Mouse (Mus musculus): Measurements from ENCODE around the gene Usp34.
"Not testable (repeated sequence)": the region's sequence is repeated elsewhere in the genome, so short reads cannot be mapped to it uniquely, and the experiment has no call there.

Gene Usp34

DNA sequence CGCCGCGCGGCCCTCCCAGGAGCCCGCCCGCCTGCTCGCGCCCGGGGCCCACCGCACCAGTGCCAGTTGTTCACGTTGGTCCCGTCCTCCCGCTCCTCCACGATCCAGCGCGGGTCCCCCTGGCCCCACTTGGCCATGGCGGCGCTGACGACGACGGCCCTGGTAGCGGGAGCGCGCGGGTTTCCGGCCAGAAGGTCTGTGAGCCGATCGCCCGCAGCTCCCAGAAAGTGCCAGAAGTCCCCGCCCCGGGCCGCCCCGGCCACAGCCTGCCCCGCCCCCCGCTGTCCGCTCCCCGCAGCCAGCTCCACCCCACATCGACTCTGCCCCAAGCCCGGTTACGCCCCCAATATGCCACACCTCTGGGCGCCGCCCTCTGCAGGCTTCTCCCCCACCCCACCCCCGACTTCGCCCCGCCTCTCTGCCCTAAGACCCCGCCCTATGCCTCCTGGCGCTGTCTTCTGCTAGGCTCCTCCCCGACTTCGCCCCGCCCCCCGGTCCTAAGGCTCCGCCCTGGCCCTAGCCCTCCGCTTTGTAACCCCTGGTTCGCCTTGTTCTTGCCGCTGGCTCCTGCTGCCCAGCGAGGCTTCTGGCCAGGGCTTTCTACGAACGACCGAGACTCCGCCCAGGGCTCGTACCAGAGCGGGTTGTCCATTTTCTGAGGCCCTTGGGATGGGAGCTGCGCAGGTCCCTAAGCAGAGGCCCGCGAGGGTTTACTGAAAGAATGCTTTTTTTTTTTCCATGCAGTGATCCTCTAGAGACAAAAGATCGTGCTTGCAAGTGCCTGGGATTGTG, 191.2 kb downstream of the Usp34 start, which contains the start of gene Ahsa2:
Ahsa2 (minus strand) TSS at position 313 of the 792 bp plus-strand sequence.
- in situ Hi-C loops (cut with MboI, MseI), result loop anchor here (5.0 kb wide), 1 partner anchor 491 kb away; the partner anchor contains the start of gene Fam161a

DNA sequence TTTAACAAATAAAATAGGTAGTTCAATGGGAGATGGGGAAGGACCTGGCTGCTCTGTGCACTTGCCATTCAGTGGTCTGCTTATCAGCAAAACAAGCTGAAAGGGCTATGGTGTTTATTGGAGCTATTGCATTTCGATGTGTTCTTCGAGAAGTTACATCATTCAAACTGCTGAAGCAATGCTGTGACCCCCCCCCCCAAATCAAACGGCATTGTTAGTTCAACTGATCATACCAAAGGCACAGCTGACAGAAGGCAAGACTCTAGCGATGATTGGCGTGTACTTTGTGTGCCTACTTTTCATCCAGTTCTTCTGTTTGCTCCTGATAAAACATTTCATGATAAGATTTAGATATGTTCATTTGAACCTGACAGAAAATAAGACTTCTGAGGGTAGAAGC, 191.9 kb downstream of the Usp34 start:
- in situ Hi-C loops (cut with MboI, MseI), result loop anchor here (5.0 kb wide), 1 partner anchor 491 kb away; the partner anchor contains the start of gene Fam161a

DNA sequence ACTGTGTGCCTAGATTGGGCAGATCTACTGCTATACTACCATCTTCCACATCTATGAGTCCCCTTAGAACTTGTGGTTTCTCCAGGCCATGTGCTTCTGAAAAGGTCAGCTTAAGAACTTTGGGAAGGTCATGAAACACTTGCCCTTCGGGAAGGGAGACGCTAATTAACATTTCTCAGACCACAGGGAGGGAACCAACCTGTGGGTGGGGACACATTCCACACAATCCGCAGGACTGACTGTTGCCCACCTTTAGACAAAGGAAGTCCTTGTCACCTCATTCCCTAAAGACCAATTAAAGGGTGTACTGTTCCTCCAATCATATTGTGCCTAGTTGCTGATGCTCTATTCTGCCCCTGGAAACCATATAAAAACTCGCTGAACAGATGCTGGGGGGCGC, 198.1 kb downstream of the Usp34 start:
- in situ Hi-C loops (cut with MboI, MseI), result loop anchor here (10.0 kb wide), 1 partner anchor 350 kb away; no protein-coding TSS in a partner anchor

DNA sequence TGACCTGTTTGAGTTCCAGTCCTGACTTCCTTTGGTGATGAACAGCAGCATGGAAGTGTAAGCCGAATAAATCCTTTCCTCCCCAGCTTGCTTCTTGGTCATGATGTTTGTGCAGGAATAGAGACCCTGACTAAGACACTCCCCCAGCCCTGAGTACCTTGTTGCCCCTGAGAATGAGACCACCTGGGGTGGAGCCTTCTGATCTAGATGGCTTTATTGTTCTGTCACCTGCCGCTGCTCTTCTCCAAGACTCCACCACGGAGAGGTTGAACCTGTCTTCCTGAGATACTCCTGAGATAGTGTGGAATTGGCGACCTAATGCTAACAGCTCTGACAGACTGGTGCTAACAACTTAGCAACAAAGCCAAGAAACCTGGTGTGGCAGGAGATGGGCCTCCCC, 208.1 kb downstream of the Usp34 start:
- in situ Hi-C loops (cut with MboI, MseI), result not testable (repeated sequence)

GRCm38 (mm10) chr11:23515315-23515714, 208.6 kb downstream of the Usp34 start:
- in situ Hi-C loops (cut with MboI, MseI), result no loop called here

DNA sequence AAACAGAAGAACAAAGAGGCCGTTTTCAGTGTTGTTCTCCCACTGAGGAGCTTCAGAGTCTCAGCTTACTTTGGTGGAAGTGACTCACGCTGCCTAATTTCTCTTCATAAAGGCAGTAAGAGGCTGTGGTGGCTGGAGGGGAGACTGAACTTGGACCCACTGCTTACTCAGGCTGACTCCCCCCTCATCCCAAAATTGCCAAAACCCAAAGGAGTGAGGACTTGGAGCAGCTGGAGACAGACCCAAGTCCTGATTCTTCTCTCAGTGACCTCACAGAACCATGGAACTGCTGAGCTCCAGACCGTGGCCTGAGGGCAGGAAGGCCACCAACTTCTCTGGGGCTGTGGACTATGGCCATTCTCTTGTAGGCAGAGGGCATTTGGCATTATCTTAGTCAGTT, 212.3 kb downstream of the Usp34 start:
- in situ Hi-C loops (cut with MboI, MseI), result no loop called here

- in situ Hi-C loops (cut with MboI, MseI), result no loop called here
Observed at GRCm38 (mm10) chr11:23520473-23521205, 213.9 kb downstream of the Usp34 start, which contains the start of gene 1700093K21Rik. TSS of gene 1700093K21Rik (minus strand) at chr11:23521155.

GRCm38 (mm10) chr11:23537446-23537845, 230.8 kb downstream of the Usp34 start:
- in situ Hi-C loops (cut with MboI, MseI), result no loop called here
